Mouse (Mus musculus): ENCODE results near the gene Hspb1. TPM values are rescaled to one million over a fixed set of nuclear protein-coding genes. Genes with fewer than 3 reads are reported as not detected.

Hspb1 gene
- polyA plus RNA-seq, 1 experiment from 2014 or later = 6.5 TPM

DNA sequence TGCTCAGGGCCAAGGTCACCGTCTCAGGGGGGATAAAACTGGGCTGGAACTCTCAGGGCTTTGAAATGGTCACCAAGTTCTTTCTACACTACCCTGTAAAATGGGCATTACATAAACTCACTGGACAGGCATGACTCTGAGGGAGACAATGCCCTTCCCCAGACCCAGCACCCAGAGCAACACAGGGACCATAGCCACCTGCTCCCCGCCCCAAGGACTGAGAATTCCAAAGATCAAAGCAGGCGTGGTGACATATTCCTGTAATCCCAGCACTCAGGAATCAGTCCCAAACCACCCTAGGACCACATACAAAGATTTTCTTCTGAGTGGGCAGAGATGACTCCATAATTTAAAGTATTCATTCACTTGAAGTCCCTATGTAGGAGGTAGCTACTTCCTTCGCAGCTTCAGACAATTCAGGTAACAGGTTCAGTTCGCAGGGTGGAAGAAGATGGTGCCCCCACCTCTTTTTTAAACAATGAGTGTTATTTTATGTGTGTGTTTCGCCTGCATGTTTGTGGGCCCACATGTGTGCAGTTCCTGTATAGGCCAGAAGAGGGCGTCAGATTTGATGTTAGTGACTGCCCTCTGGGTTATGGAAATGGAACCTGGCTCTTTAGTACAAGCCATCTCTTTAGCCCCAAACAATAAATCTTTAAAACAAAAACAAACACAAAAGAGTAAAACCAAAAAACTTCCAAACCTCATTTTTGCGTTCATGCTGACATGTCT lies 29.8 kb downstream of the Hspb1 start:
- Histone ChIP-seq H3K4me3 (no peak overlapping the region), H3K27ac (replicated peaks) (no peak overlapping the region), H3K36me3 (peaks cover 65% of the 10 kb centered on the region), H3K4me2 (replicated peaks) (no peak overlapping the region), H3K9me3 (no peaks in the 10 kb centered on the region), H3K4me1 (0 out of 2 replicates have a peak, but pooled peaks cover 3% of the 10 kb centered on the region), H3K27me3 (no peaks in the 10 kb centered on the region), H3K9ac (replicated peaks) (no peak overlapping the region)
- ATAC-seq (replicated peaks) = no peak
- 94% methylated on average over 8 of the region's 8 CpGs for WGBS

DNA sequence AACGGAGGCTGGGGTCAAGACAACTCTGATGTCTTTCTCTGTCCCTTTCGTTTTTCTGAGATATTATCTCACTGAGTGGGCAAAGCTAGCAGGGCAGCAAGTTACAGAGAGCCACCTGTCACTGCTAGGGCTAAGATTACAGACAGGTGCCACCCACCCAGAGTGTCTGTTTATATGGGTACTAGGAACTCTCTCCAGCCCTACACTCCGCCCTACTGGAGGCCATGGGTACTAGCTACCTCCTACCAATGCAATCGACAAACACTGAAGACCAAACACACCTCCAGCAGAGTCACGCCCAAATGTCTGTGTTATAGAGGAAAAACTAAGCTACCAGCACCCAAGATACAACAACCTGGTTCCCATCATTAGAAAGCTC lies 30.3 kb downstream of the Hspb1 start:
- no peak overlapping the region for H3K9ac ChIP-seq (replicated peaks)
- H3K36me3 ChIP-seq = peaks cover 70% of the 10 kb centered on the region
- no peak overlapping the region for H3K4me3 ChIP-seq
- no peaks in the 10 kb centered on the region for H3K27me3 ChIP-seq
- peaks cover 3% of the 10 kb centered on the region; the same call in 1 of the 2 replicates for H3K4me1 ChIP-seq
- no peaks in the 10 kb centered on the region for H3K9me3 ChIP-seq
- no peak overlapping the region for H3K27ac ChIP-seq (replicated peaks)
- no peak for ATAC-seq (replicated peaks)
- 96% methylated on average over 5 of the region's 5 CpGs for WGBS
- H3K4me2 ChIP-seq (replicated peaks) = no peak overlapping the region

DNA sequence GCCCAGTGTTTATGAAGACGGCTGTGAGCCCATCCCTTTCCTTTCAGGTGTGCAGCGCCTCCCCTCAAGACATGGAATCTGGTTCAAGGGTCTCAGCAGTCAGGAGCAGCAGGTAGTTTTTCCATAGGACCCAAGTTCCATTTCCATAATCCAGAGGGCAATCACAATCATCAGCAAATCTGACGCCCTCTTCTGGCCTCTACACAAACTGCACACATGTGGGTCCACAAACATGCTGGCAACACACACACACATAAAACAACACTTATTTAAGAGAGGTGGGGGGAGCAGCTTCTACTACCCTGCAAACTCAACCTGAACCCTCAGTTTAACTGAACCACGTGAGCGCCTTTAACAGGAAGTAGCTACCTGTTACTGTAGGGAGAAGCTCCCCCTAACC lies 30.9 kb downstream of the Hspb1 start:
- Histone ChIP-seq H3K4me3 (no peak overlapping the region), H3K27me3 (no peaks in the 10 kb centered on the region), H3K9ac (replicated peaks) (no peak overlapping the region), H3K4me2 (replicated peaks) (no peak overlapping the region), H3K36me3 (peaks cover 72% of the 10 kb centered on the region), H3K27ac (replicated peaks) (no peak overlapping the region), H3K9me3 (no peaks in the 10 kb centered on the region), H3K4me1 (peaks cover 4% of the 10 kb centered on the region)
- no peak for ATAC-seq (replicated peaks)
- WGBS = 94% methylated on average over 5 of the region's 5 CpGs

DNA sequence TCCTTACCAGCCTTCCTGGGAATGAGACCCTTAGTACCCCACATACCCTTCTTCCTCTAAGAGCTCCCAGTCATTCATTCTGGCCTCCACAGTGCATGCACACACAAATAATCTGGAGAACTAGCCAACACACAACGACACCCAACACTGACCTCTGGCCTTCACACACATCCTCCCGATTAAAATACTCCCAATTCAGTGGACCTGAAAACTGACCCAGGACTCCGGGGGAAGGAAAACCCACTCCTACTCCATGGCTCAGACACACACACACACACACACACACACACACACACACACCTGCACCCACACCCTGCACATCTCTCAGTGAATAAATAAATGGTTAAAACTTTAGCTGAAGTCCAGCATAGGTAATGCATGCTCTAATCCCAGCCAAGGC lies 32.2 kb downstream of the Hspb1 start:
- Histone ChIP-seq H3K9ac (replicated peaks) (no peak overlapping the region), H3K27ac (replicated peaks) (no peak overlapping the region), H3K36me3 (peaks cover 65% of the 10 kb centered on the region), H3K9me3 (no peaks in the 10 kb centered on the region), H3K4me2 (replicated peaks) (no peak overlapping the region), H3K4me1 (peaks cover 8% of the 10 kb centered on the region), H3K27me3 (no peaks in the 10 kb centered on the region), H3K4me3 (no peak overlapping the region)
- 95% methylated on average over 3 of the region's 3 CpGs for WGBS
- ATAC-seq (replicated peaks) = no peak

DNA sequence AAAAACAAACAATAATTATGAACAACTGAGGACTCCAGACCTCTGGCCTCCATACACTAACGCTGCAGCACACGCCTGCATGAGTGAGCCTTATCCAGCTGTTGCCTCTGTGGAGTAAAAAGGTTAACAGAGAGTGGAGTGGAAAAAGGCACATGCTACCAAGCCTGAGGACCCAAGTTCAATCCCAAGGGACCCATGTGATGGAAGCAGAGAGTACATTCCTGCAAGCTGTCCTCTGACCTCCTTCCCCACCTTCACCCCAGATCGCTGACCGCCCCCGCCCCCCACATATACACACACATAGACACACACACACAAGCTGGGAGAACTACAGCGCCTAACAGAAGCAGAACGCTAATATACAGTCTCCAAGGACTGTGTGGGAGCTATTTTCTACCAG lies 36.2 kb downstream of the Hspb1 start:
- Histone ChIP-seq H3K4me2 (replicated peaks) (no peak overlapping the region), H3K9ac (replicated peaks) (no peak overlapping the region), H3K27me3 (no peaks in the 10 kb centered on the region), H3K9me3 (no peaks in the 10 kb centered on the region), H3K27ac (replicated peaks) (no peak overlapping the region), H3K4me1 (peaks cover 42% of the 10 kb centered on the region), H3K4me3 (no peak overlapping the region), H3K36me3 (peaks cover 45% of the 10 kb centered on the region)
- WGBS = 97% methylated on average over 7 of the region's 7 CpGs
- no peak for ATAC-seq (replicated peaks)

DNA sequence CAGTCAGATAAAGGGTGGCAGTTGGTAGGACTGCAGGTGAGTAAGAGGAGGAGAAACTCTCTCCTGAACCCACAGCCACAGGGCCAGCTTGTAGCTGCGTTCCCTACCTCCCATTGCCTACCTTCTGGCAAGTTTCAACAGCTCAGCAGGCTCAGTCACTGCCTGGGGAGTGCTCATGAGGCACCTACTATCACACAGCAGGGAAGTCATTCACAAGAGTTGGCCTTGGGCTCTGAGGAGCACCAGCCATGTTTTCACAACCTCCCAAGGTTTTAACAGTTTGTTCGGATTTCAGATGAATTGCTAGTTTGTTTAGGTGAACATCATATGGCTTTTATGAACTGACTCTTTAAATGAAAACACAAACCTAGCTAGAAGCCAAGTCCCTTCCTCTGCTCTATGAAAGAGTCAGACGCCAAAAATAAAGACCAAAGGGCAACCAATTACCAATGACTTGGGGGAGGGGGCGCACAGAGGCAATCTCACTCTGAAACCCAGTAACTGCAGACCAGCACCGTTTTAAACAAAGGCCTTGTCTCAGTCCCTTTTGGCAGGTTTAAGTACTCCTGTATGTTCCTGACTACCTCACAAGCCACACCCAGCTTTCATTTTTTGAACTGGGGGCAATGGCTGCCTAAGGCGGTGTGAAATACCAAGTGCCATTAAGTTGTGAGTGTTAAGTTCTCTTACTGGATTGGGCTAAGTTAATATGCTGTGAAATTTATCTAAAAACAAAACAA lies 42.1 kb downstream of the Hspb1 start:
- Histone ChIP-seq H3K36me3 (peaks cover 34% of the 10 kb centered on the region), H3K4me1 (peaks cover 73% of the 10 kb centered on the region), H3K27me3 (no peaks in the 10 kb centered on the region), H3K9me3 (no peaks in the 10 kb centered on the region), H3K9ac (replicated peaks) (no peak overlapping the region), H3K27ac (replicated peaks) (no peak overlapping the region), H3K4me3 (no peak overlapping the region), H3K4me2 (replicated peaks) (no peak overlapping the region)
- WGBS = 78% methylated on average over 6 of the region's 6 CpGs
- ATAC-seq (replicated peaks) = no peak

DNA sequence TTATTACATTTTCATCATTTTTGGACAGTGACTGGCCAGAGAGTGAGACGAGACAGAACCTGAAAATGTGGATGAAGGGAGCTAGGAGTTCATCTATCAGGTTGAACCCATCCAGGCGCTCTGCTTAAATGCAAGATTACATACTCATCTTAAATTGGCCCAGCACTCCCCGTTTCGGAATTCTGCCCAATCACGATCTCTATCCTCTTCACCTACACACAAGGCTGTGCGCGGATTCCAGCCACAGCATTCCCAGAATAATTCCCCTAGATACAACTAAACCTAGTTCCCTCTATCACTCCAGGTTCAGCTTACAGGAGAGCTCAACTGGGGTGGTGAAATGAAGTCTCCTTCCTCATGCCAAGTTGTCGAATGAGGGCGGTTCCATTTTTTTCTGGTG lies 43.8 kb downstream of the Hspb1 start:
- H3K9me3 ChIP-seq = no peaks in the 10 kb centered on the region
- no peak overlapping the region for H3K27ac ChIP-seq (replicated peaks)
- no peak for ATAC-seq (replicated peaks)
- peak overlapping the region; percentile 57 for H3K4me2 ChIP-seq (replicated peaks)
- peaks cover 63% of the 10 kb centered on the region for H3K4me1 ChIP-seq
- H3K27me3 ChIP-seq = no peaks in the 10 kb centered on the region
- 91% methylated on average over 9 of the region's 9 CpGs for WGBS
- no peak overlapping the region for H3K9ac ChIP-seq (replicated peaks)
- H3K4me3 ChIP-seq = peak overlapping the region; percentile 89
- H3K36me3 ChIP-seq = peaks cover 34% of the 10 kb centered on the region

DNA sequence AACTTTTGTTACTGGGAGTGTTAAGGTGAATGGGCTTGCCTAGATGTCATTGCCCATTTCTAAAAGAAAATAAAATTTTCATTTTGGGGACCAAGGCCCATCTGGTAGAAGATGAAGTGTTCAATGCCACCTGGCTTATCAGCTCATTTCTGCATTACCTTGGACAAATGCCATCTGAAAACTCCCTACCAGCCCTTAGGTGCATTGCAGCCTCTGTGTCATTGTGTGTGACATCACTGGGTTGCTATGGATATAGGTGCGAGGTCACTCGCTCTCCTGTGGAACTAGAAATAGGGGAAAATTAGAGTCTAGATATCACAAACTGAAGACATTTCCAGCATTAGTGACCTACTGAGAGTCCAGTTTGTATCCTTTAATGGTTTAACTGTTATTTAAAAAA lies 44.6 kb downstream of the Hspb1 start:
- Histone ChIP-seq H3K9me3 (no peaks in the 10 kb centered on the region), H3K4me1 (peaks cover 57% of the 10 kb centered on the region), H3K9ac (replicated peaks) (peak overlapping the region; percentile 91), H3K27me3 (no peaks in the 10 kb centered on the region), H3K4me2 (replicated peaks) (peak overlapping the region; percentile 57), H3K36me3 (peaks cover 34% of the 10 kb centered on the region), H3K27ac (replicated peaks) (no peak overlapping the region), H3K4me3 (peak overlapping the region; percentile 89)
- 59% methylated on average over 2 of the region's 2 CpGs for WGBS
- ATAC-seq (replicated peaks) = no peak

DNA sequence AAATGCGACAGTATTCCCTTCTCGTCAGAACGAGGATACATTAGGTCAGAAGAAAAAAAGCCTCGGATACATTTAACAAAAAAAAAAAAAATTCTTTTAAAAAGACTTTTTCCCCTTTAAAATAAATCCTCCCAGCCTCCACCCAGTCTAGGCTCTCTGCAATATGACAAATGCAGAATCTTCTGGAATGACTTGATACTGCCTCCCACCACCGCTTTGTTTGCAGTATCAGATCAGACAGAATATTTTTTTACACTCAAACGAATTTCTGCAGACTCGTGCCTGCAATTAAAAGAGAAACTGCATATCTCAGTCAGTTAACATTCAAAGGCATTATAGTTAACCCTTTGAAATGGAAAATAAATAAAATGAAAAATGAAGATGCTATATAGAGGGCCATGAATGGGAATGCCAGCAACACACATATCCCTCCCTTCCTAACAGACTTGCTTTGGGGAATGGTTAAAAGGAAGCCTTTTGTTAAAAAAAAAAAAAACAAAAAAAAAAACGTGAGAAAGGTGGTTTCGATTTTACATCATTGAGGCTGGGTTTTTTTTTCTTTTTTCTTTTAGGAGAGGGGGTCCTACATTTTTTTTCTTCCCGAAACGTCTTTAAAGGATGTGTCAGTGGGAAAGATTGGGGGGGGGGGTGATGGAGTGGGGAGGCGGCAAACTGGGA lies 45.6 kb downstream of the Hspb1 start:
- peak overlapping the region; percentile 91 for H3K9ac ChIP-seq (replicated peaks)
- peak overlapping the region; percentile 57 for H3K4me2 ChIP-seq (replicated peaks)
- no peaks in the 10 kb centered on the region for H3K9me3 ChIP-seq
- H3K27me3 ChIP-seq = no peaks in the 10 kb centered on the region
- peak overlapping the region; percentile 98 for H3K27ac ChIP-seq (replicated peaks)
- ATAC-seq (replicated peaks) = no peak
- whole genome bisulfite sequencing = 9% methylated on average over 12 of the region's 12 CpGs
- peak overlapping the region; percentile 89 for H3K4me3 ChIP-seq
- peaks cover 34% of the 10 kb centered on the region for H3K36me3 ChIP-seq
- H3K4me1 ChIP-seq = peaks cover 48% of the 10 kb centered on the region

DNA sequence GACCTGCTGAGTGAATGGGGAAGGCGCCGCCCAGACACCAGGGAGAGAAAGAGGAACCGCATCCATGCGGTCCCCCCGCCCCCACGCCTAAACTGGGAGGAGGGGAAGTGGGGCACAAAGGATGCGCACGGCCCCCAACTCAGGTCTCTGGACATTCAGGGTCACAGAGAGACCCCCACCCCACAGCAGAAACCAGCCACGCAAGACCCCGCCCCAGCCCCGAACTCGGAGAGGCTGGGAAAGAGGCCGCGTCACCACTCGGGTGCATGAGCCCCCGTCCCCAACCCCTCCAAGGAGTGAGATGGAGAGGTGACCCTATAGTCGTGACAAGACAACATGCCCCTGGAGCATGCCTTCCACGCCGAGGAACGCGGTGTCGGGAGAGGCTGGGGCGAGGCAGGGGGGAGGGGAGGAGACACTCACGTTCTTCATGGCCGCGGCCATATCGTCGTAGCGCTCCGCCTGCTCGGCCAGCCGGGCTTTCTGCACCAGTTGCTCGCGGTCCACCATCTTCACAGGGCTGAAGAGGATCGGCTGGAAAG lies 46.3 kb downstream of the Hspb1 start:
- WGBS = 0% methylated on average over 35 of the region's 35 CpGs
- peak; percentile 66 for ATAC-seq (replicated peaks)

DNA sequence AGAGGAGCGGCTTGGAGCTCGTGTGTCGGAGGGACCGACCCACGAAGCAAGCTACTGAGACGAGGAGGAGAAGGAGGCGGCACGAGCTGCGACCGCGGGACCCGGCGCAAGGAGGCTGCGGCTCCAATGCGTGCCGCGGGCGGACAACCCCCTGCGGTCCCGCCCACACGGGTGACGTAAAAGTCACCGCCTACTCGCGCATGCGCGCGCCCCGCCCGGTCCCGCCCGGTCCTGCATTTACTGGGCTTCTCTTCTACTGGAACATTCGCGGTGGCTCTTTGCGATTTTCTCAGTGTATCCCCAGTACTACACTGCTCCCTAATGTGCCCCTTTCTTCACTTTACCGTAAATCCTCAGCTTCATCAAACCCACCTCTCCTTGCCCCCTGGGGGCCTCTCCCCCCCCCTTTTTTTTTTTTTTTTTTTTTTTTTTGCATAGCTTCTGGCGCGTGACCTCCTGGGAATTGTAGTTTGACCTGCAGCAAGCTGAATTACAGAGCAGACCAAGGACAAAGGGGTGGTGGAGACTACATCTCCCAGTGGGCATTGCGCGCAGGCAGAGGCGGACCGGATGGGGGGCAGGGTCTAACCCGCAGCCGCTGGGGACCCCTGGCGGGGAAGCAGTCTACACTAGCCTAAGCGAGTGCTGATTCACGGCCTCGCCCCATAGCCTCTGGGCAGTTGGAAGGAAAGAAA lies 46.9 kb downstream of the Hspb1 start, which contains the start of gene Ywhag:
TSS of gene Ywhag (minus strand) at position 136 of the 695 bp plus-strand sequence.
- Histone ChIP-seq H3K9ac (replicated peaks) (peak within 1 kb of the TSS; percentile 91), H3K27me3 (no peaks in the 10 kb centered on the region), H3K4me2 (replicated peaks) (peak within 1 kb of the TSS; percentile 57), H3K9me3 (no peaks in the 10 kb centered on the region), H3K27ac (replicated peaks) (peak within 1 kb of the TSS; percentile 98), H3K4me1 (peaks cover 37% of the 10 kb centered on the region), H3K4me3 (peak within 1 kb of the TSS; percentile 89), H3K36me3 (peaks cover 22% of the 10 kb centered on the region)
- ATAC-seq (replicated peaks) = peak; percentile 98
- WGBS = 0% methylated on average over 48 of the region's 48 CpGs

More for the DNA sequence above, 46.3 kb downstream of the Hspb1 start:
- Histone ChIP-seq H3K27ac (replicated peaks) (peak overlapping the region; percentile 98), H3K4me1 (peaks cover 43% of the 10 kb centered on the region), H3K4me3 (peak overlapping the region; percentile 89), H3K36me3 (peaks cover 29% of the 10 kb centered on the region), H3K27me3 (no peaks in the 10 kb centered on the region), H3K9me3 (no peaks in the 10 kb centered on the region), H3K4me2 (replicated peaks) (peak overlapping the region; percentile 57), H3K9ac (replicated peaks) (peak overlapping the region; percentile 91)

Measured in forebrain, embryonic 15.5 days (tissue).